8 mouse cellular contexts compared by ENCODE assay signal in the genomic region with DNA sequence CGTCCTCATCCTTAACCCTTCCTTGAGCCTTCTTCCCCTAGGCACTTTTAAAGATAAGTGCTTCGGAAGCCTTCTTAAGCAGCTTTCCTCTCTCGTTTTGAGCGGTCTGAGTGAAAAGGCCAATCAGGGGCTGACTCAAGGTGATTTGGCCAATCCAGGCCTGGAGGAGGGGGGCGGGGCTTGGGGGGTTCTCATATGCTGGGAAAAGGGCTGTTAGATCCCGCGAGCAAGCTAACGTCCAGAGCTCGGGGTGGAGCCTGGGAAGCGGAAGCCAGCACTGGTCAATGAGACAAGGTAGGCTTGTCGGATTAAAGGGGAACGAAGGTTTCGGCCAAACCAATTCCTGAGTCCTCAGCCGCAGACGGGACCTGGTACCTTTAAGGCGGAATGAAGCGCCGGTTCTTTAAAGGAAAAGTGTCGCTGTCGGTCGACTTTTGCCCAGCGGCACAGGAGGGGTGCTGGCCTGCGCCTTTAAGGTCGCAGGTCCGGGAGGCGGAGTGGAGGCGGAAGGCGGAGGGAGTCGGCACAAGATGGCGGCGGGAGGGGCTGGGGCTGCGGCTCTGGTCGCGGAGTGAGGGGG. TPM values are rescaled to one million over a fixed set of nuclear protein-coding genes. Genes with fewer than 3 reads are reported as not detected.
DNase-seq lines count a peak whose midpoint lies in the region; ATAC-seq and TF ChIP-seq lines count a peak whose summit lies in the region.

Gene Tapbp, plus strand, starts transcription at position 229 of the 580 bp plus-strand sequence.
Gene Zbtb22, plus strand, starts transcription at position 234 of the 580 bp plus-strand sequence.

- H3K4me1 ChIP-seq in E14TG2a.4 (replicated peaks; ENCODE audit: low read depth, low read length): peaks cover 87% of the 10 kb centered on the region
- peaks cover 60% of the 10 kb centered on the region for H3K4me1 ChIP-seq in forebrain, embryonic 12.5 days
- H3K4me1 ChIP-seq in heart, postnatal 0 days (ENCODE audit: control insufficient read depth, insufficient read depth): peaks cover 5% of the 10 kb centered on the region; the same call in 1 of the 2 replicates
- H3K4me1 ChIP-seq in liver, embryonic 16.5 days (ENCODE audit: control insufficient read depth, low read depth, low read length): peaks cover 31% of the 10 kb centered on the region
- H3K4me1 ChIP-seq in neural tube, embryonic 13.5 days (replicated peaks): peaks cover 78% of the 10 kb centered on the region
- H3K4me1 ChIP-seq in testis, adult 2 months (ENCODE audit: control insufficient read depth, insufficient read depth, low read length): peaks cover 47% of the 10 kb centered on the region

- H3K27me3 ChIP-seq in E14TG2a.4 (ENCODE audit: insufficient read depth, low read length): no peaks in the 10 kb centered on the region
- H3K27me3 ChIP-seq in forebrain, embryonic 12.5 days: peaks cover 7% of the 10 kb centered on the region; the same call in 1 of the 2 replicates
- H3K27me3 ChIP-seq in heart, postnatal 0 days (ENCODE audit: control insufficient read depth, insufficient read depth, low read length): no peaks in the 10 kb centered on the region
- no peaks in the 10 kb centered on the region for H3K27me3 ChIP-seq in liver, embryonic 16.5 days (ENCODE audit: control insufficient read depth, insufficient read depth, low read depth, low read length)
- H3K27me3 ChIP-seq in neural tube, embryonic 13.5 days: no peaks in the 10 kb centered on the region
- no peaks in the 10 kb centered on the region for H3K27me3 ChIP-seq in testis, adult 2 months (ENCODE audit: control insufficient read depth, insufficient read depth, low read length)

- peak within 1 kb of the TSS; percentile 66 for H3K9ac ChIP-seq in forebrain, embryonic 12.5 days
- H3K9ac ChIP-seq in heart, postnatal 0 days (replicated peaks; ENCODE audit: low read depth, low read length): peak within 1 kb of the TSS; percentile 73
- H3K9ac ChIP-seq in liver, embryonic 16.5 days (ENCODE audit: low read depth, low read length): peak within 1 kb of the TSS; percentile 68
- peak within 1 kb of the TSS; percentile 70 for H3K9ac ChIP-seq in neural tube, embryonic 13.5 days

- peak within 1 kb of the TSS; percentile 65 for H3K4me2 ChIP-seq in forebrain, embryonic 12.5 days
- H3K4me2 ChIP-seq in heart, postnatal 0 days (ENCODE audit: low read depth, low read length): peak within 1 kb of the TSS; percentile 69
- H3K4me2 ChIP-seq in liver, embryonic 16.5 days (ENCODE audit: low read depth, low read length): peak within 1 kb of the TSS; percentile 79
- H3K4me2 ChIP-seq in neural tube, embryonic 13.5 days: peak within 1 kb of the TSS; percentile 66

- peak within 1 kb of the TSS; percentile 88 for H3K27ac ChIP-seq in forebrain, embryonic 12.5 days
- H3K27ac ChIP-seq in heart, postnatal 0 days (ENCODE audit: low read depth): peak within 1 kb of the TSS; percentile 72
- peak within 1 kb of the TSS; percentile 77 for H3K27ac ChIP-seq in liver, embryonic 16.5 days (ENCODE audit: low read length)
- peak within 1 kb of the TSS; percentile 85 for H3K27ac ChIP-seq in neural tube, embryonic 13.5 days (replicated peaks)
- peak within 1 kb of the TSS; percentile 87 for H3K27ac ChIP-seq in testis, adult 2 months (ENCODE audit: control insufficient read depth, insufficient read depth, low read depth, low read length)

- TF ChIP-seq EP300 in heart, postnatal 0 days (IDR thresholded peaks at IDR 0.05; ENCODE audit: low read depth): peak; percentile 86

- under 1% methylated on average over 34 of the region's 34 CpGs for WGBS in forebrain, embryonic 12.5 days
- under 1% methylated on average over 31 of the region's 34 CpGs for WGBS in heart, postnatal 0 days
- WGBS in liver, embryonic 16.5 days (ENCODE audit: insufficient replicate concordance): under 1% methylated on average over 32 of the region's 34 CpGs
- under 1% methylated on average over 33 of the region's 34 CpGs for WGBS in neural tube, embryonic 13.5 days

- TF ChIP-seq POLR2A in testis, adult 2 months (IDR thresholded peaks at IDR 0.05; ENCODE audit: control insufficient read depth, low read depth, low read length): peak; percentile 11; the same call in 1 of the 2 replicates

- peak; percentile 91 for ATAC-seq in forebrain, embryonic 12.5 days (ENCODE audit: low FRiP score)
- ATAC-seq in heart, postnatal 0 days (ENCODE audit: insufficient read depth, low read depth): peak; percentile 92
- peak; percentile 86 for ATAC-seq in liver, embryonic 16.5 days (ENCODE audit: low read depth)
- ATAC-seq in neural tube, embryonic 13.5 days (ENCODE audit: low read depth): peak; percentile 88

- H3K36me3 ChIP-seq in E14TG2a.4 (ENCODE audit: insufficient read depth, low read length): peaks cover 65% of the 10 kb centered on the region
- H3K36me3 ChIP-seq in forebrain, embryonic 12.5 days (replicated peaks): peaks cover 56% of the 10 kb centered on the region
- peaks cover 41% of the 10 kb centered on the region for H3K36me3 ChIP-seq in heart, postnatal 0 days (replicated peaks; ENCODE audit: control insufficient read depth, insufficient read depth, low read length)
- H3K36me3 ChIP-seq in liver, embryonic 16.5 days (ENCODE audit: control insufficient read depth, insufficient read depth): peaks cover 44% of the 10 kb centered on the region
- H3K36me3 ChIP-seq in neural tube, embryonic 13.5 days: peaks cover 56% of the 10 kb centered on the region
- H3K36me3 ChIP-seq in testis, adult 2 months (ENCODE audit: control insufficient read depth, insufficient read depth, low read length): peaks cover 11% of the 10 kb centered on the region

- H3K9me3 ChIP-seq in E14TG2a.4 (ENCODE audit: low read length): no peaks in the 10 kb centered on the region
- H3K9me3 ChIP-seq in forebrain, embryonic 12.5 days: no peaks in the 10 kb centered on the region
- no peaks in the 10 kb centered on the region for H3K9me3 ChIP-seq in heart, postnatal 0 days (replicated peaks; ENCODE audit: control insufficient read depth, low read length)
- peaks cover 17% of the 10 kb centered on the region for H3K9me3 ChIP-seq in liver, embryonic 16.5 days (replicated peaks; ENCODE audit: control insufficient read depth, low read length)
- H3K9me3 ChIP-seq in neural tube, embryonic 13.5 days: no peaks in the 10 kb centered on the region

- TF ChIP-seq CTCF in E14TG2a.4 (conservative IDR thresholded peaks at IDR 0.05; ENCODE audit: low read length): no peak
- no peak for TF ChIP-seq CTCF in heart, postnatal 0 days (IDR thresholded peaks at IDR 0.05; ENCODE audit: low read depth)
- no peak for TF ChIP-seq CTCF in testis, adult 2 months (IDR thresholded peaks at IDR 0.05; ENCODE audit: control insufficient read depth, insufficient read depth, insufficient replicate concordance, low read depth, low read length)

- DNase-seq in c-Kit-positive CD71-positive TER-119-positive erythroid progenitor cells, embryonic 14.5 days (ENCODE audit: low spot score): peak; percentile 97
- peak; percentile 100 for DNase-seq in heart, postnatal 0 days (ENCODE audit: low spot score)
- peak; percentile 97 to 99 for DNase-seq in kidney, postnatal 4 days

- H3K4me3 ChIP-seq in E14TG2a.4 (replicated peaks; ENCODE audit: low read length): peak within 1 kb of the TSS; percentile 80
- H3K4me3 ChIP-seq in forebrain, embryonic 12.5 days (replicated peaks): peak within 1 kb of the TSS; percentile 65
- H3K4me3 ChIP-seq in heart, postnatal 0 days (ENCODE audit: low read depth, low read length): peak within 1 kb of the TSS; percentile 74
- peak within 1 kb of the TSS; percentile 71 for H3K4me3 ChIP-seq in liver, embryonic 16.5 days (ENCODE audit: low read depth, low read length)
- H3K4me3 ChIP-seq in neural tube, embryonic 13.5 days: peak within 1 kb of the TSS; percentile 51
- H3K4me3 ChIP-seq in testis, adult 2 months (ENCODE audit: control insufficient read depth, low read depth, low read length): peak within 1 kb of the TSS; percentile 92

RNA-seq across cellular contexts. Expression of gene Tapbp, which starts in this region (rescaled TPM):
- 16.1 and 19.5 TPM in 2 replicates for polyA plus RNA-seq in forebrain, embryonic 12.5 days (2016; fragmentation: Nextera tagmentation; extraction: Ambion mirVana)
- 50.9 and 84.1 TPM in 2 replicates for total RNA-seq in heart, postnatal 0 days (2014; rRNA removed; ENCODE audit: low replicate concordance)
- 47.6 and 51.3 TPM in 2 replicates for polyA plus RNA-seq in heart, postnatal 0 days (2015; fragmentation: Nextera tagmentation; extraction: Ambion mirVana)
- 31.0 and 34.6 TPM in 2 replicates for polyA plus RNA-seq in liver, embryonic 16.5 days (2015; fragmentation: Nextera tagmentation; extraction: Ambion mirVana)
- 30.4 and 31.1 TPM in 2 replicates for polyA plus RNA-seq in neural tube, embryonic 13.5 days (2015; fragmentation: Nextera tagmentation; extraction: Ambion mirVana)
- polyA plus RNA-seq in testis, adult 2 months (2012; rRNA removed): 71.7 and 80.8 TPM in 2 replicates

RNA-seq across cellular contexts. Expression of gene Zbtb22, which starts in this region (rescaled TPM):
- polyA plus RNA-seq in forebrain, embryonic 12.5 days (2016; fragmentation: Nextera tagmentation; extraction: Ambion mirVana): 23.1 and 23.5 TPM in 2 replicates
- total RNA-seq in heart, postnatal 0 days (2014; rRNA removed; ENCODE audit: low replicate concordance): 29.1 and 42.9 TPM in 2 replicates
- polyA plus RNA-seq in heart, postnatal 0 days (2015; fragmentation: Nextera tagmentation; extraction: Ambion mirVana): 10.1 and 12.0 TPM in 2 replicates
- polyA plus RNA-seq in liver, embryonic 16.5 days (2015; fragmentation: Nextera tagmentation; extraction: Ambion mirVana): 7.8 and 9.1 TPM in 2 replicates
- polyA plus RNA-seq in neural tube, embryonic 13.5 days (2015; fragmentation: Nextera tagmentation; extraction: Ambion mirVana): 17.3 and 17.7 TPM in 2 replicates
- polyA plus RNA-seq in testis, adult 2 months (2012; rRNA removed): 65.0 and 66.5 TPM in 2 replicates

Comparison
In these comparisons a context has a peak if more than half of its experiments do, and no peak if none do; other contexts are left out.
1. Peak in every context shown above with its lines: DNase-seq, ATAC-seq, H3K4me3 ChIP-seq and H3K27ac ChIP-seq.